Mouse (Mus musculus): ENCODE data around the gene Zbtb3.

Gene Zbtb3

DNA sequence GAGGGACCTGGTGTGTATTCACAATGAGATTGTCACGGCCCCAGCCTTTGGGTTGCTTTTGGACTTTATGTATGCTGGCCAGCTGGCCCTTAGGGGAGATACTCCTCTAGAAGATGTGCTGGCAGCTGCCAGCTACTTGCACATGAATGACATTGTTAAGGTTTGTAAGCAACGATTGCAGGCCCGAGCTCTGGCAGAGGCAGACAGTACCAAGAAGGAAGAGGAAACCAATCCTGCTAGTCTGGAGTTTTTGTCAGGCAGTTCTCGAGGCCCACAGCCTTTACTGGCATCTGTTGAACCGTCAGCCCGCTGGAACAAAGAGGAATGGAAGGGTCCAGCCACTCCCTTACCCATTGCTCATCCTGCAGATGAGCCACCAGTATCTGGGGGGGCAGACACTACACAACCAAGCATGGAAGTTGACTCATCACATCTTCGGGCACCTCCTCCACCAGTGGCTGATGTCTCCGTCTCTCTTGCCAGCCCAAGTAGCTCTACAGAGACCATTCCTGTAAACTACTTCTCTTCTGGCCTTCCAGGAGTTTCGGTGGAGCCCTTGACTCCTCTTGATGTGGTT lies 937 bp downstream of the Zbtb3 start:
- no peak for DNase-seq (ENCODE audit: low read depth, low spot score)

GRCm38 (mm10) chr19:8803879-8804660 lies 1.7 kb downstream of the Zbtb3 start:
- DNase-seq (ENCODE audit: low read depth, low spot score): no peak

DNA sequence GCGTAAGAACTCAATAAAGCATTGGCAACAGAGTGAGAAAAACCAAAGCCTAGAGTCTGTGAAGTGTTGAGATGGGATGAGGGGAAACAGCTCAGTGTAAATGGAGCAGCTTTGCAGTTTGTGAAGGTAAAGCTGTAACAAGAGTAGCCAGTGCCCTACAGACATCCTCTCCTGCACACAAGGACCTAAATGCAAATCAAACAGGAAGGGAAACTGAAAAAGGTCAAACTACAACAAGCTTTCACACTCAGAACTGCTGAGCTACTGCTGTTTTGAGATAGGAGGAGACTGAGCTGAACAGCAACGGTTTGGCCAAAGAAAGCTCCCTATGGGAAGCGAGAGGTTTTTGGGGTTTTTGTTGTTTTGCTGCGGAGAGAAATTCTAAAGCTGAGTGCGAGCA lies 4.5 kb downstream of the Zbtb3 start:
- DNase-seq (ENCODE audit: low read depth, low spot score): no peak

DNA sequence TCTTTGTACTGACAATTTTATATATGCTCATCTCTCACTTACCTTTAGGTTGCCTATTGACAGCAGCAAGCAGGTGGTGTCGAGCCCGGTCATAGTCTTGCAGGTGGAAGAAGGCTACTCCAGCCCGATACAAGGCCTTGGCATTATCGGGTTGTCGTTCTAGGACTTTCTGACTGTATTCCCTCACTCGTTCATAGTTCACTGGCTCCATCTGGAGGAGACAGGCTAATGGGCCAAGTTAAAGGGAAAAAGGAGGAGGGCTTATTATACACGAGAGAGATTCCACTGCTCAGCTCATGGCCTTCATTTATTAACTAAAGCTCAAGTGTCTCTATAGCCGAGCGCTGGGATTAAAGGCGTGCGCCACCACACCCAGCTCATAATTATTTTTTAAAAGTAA lies 13.5 kb downstream of the Zbtb3 start:
- no peak for DNase-seq (ENCODE audit: low read depth, low spot score)

GRCm38 (mm10) chr19:8817001-8817400 lies 14.6 kb downstream of the Zbtb3 start:
- no peak for DNase-seq (ENCODE audit: low read depth, low spot score)

DNA sequence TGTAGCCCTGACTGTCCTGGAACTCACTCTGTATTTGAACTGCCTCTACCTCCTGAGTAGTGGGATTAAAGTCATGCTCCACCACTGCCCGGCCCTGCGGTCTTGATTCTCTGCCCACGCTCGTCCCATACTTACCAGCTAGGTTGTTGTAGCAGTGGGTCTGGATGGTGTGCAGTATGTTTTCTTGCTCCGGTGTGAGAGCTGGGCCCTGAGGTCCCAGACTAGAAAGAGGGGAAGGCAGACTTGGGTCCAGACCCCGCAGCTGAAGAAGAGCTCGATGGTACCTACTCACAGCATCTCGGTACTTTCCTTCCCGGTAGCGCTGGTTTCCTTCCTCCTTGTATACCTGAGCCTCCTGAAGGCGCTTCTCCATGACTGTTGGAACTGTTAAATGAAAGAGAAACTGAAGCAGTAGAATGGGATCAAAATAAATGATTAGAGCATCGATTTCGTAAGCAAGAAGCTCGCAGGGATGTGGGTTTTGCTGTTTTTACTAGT lies 16.0 kb downstream of the Zbtb3 start:
- DNase-seq (ENCODE audit: low read depth, low spot score): no peak

DNA sequence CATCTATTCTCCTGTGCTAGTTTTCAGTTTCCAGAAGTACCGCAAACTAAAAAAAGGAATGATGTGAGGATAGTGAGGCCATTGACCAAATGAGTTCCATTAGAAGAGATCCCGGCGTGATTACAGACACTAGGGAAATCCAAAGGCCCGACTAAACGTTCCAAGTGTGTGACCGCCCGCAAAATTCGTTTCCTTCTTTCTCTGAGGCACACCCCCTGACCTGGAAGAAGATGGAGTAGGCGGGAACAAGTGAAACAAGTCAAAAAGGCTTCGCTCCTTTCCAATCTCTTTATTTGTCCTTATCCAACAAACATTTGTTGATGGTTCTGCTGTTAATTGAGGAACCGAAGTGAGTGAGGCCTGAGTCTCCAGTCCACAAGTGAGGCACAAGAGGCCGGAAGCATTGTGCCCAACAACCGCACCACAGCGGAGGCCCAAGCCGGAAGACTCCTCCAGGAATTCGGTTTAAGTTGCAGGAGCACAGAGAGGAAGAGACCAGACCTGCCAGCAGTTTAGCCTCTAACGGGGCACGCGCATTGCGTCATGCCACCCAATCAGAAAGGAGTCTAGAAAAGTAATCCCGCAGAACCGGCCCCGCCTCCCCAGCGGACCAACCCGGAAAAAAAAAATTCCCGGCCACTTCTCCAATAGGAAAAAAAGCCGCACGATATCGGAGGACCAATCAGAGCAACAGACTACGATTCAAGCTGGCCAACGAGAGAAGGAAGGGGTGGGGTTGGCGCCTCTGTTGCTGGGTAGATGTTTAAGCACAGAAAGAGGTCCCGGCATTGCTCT lies 16.6 kb downstream of the Zbtb3 start, which contains the start of gene Ttc9c:
Ttc9c (minus strand) TSS at position 533 of the 795 bp plus-strand sequence.
- peak; percentile 100 for DNase-seq (ENCODE audit: low read depth, low spot score)

GRCm38 (mm10) chr19:8819596-8820423 lies 17.5 kb downstream of the Zbtb3 start, which contains the start of gene Hnrnpul2:
Gene Hnrnpul2, plus strand, starts transcription at chr19:8820010.
- DNase-seq (ENCODE audit: low read depth, low spot score): peak; percentile 99

DNA sequence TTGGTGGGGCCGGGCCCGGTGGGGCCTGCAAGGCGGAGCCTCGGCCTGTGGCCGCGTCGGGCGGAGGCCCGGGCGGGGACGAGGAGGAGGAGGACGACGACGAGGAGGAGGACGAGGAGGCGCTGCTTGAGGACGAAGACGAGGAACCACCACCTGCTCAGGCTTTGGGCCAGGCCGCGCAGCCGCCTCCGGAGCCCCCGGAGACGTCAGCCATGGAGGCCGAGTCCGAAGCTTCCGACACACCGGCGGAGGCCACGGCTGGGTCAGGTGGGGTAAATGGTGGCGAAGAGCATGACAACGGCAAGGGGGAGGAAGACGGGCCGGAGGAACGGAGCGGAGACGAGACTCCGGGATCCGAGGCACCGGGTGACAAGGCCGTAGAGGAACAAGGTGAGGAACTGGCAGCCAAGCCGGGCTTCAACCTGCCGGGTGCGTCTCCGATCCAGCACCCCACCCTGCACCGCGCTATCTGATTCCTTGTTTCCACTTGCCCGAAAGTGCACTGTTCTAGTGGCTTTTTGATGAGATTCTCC lies 18.1 kb downstream of the Zbtb3 start:
- no peak for DNase-seq (ENCODE audit: low read depth, low spot score)

- no peak for DNase-seq (ENCODE audit: low read depth, low spot score)
These were observed 18.8 kb downstream of the Zbtb3 start for GRCm38 (mm10) chr19:8821146-8821545.

- peak; percentile 52 for DNase-seq (ENCODE audit: low read depth, low spot score)
These were observed 20.3 kb downstream of the Zbtb3 start for GRCm38 (mm10) chr19:8822696-8823095.

DNA sequence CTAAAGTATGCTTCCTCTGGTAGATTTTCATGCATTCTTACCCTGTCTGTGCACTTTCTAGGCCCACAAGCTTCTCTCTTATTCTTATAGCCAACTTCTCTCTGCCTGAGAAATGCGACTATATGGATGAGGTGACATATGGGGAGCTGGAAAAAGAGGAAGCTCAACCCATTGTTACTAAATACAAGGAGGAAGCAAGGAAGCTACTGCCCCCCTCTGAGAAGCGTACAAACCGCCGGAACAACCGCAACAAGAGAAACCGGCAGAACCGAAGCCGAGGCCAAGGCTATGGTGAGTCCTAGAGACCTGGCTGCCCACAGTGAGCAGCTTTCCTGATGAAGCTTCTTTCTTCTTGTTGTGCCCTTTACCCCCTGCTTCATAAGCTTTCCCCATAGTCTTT lies 27.3 kb downstream of the Zbtb3 start, which contains the start of gene AC129217.1:
AC129217.1 (plus strand) TSS at position 114 of the 400 bp plus-strand sequence.
- no peak for DNase-seq (ENCODE audit: low read depth, low spot score)

GRCm38 (mm10) chr19:8830664-8831063 lies 28.3 kb downstream of the Zbtb3 start:
- DNase-seq (ENCODE audit: low read depth, low spot score): no peak

- peak; percentile 63 for DNase-seq (ENCODE audit: low read depth, low spot score)
These were observed 28.9 kb downstream of the Zbtb3 start for GRCm38 (mm10) chr19:8831262-8831661.

DNA sequence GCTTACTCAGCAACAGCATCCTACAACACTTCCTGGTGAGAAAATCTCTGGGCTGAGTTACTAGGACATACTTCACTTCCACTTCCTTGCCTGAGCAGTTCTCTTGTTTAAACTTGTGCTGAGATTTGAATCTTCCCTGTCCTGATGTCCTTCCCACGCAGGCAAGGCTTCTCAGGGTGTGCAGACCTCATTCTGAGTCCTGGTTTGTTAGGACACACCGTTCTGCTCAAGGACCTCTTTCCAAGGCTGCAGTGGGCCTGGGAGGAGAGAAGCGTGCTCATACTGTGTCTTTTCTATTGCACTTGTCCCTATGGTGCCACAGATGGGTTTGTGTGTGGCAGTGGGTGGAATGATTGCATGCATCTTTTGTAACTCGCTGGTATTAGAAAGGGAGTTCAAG lies 30.6 kb downstream of the Zbtb3 start:
- no peak for DNase-seq (ENCODE audit: low read depth, low spot score)

DNA sequence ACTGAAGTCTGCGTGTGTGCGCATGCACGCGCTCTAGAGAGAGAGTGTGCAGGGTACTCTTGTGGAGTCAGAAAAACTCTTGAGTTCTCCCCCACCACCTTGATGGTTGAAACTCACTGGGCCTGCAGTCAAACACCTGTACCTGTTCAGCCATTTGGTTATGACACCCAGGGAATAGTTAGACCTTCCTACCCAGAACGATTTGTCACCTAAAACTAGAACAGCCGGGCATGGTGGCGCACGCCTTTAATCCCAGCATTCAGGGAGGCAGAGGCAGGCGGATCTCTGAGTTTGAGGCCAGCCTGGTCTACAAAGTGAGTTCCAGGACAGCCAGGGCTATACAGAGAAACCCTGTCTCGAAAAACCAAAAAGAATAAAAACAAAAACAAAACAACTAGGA lies 34.0 kb downstream of the Zbtb3 start:
- DNase-seq (ENCODE audit: low read depth, low spot score): peak; percentile 36

DNA sequence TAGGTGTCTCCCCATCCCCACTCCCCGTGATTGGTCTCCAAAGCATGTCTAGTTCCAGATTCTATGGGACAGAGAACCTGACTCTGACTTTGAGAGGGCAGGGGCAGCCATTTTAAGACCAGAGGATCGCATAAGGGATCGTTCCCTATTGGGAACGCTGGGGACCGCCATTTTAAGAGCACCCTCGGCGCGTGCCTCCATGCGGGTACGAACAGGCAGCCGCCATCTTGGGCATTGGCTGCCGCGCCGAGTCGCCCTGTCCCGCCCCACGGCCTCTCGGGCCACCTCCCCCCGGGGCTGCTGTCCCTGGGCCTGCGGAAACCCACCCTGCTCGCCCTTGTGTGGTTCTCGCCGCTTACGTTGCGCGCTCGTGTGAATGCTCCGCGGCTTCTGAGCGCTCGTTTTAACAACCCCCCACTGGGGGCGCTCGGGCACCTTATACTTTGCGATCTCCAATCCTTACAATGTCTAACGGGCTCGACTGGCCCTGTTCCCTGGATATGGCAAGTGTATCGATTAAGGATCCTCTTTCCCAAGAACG lies 35.0 kb downstream of the Zbtb3 start, which contains the start of gene Bscl2:
Bscl2 (plus strand) TSS at position 217 of the 541 bp plus-strand sequence.
- peak; percentile 93 for DNase-seq (ENCODE audit: low read depth, low spot score)

- DNase-seq (ENCODE audit: low read depth, low spot score): no peak
These were observed 35.8 kb downstream of the Zbtb3 start for GRCm38 (mm10) chr19:8838041-8838730.

GRCm38 (mm10) chr19:8839103-8839907 lies 37.0 kb downstream of the Zbtb3 start, which contains the start of gene Gng3:
Gene Gng3, minus strand, starts transcription at chr19:8839194.
- peak; percentile 88 for DNase-seq (ENCODE audit: low read depth, low spot score)

Measured in R1 (cell line).